Mouse (Mus musculus) embryonic fibroblast, embryonic 13.5 days (primary cell): ENCODE results near the gene Irf2bp2.

Experiments used
- CTCF ChIP-seq: IDR thresholded peaks from 2 replicates; pipeline ENCODE4 v1.5.1; 2011; ENCODE audit warnings: mild to moderate bottlenecking, control low read depth, low read length, moderate library complexity, borderline replicate concordance; ENCODE audit not compliant: insufficient read depth
- POLR2A ChIP-seq: IDR thresholded peaks from 2 replicates; pipeline ENCODE4 v1.6.1; 2011; ENCODE audit warnings: low read depth, mild to moderate bottlenecking, control low read depth, low read length, moderate library complexity

DNA sequence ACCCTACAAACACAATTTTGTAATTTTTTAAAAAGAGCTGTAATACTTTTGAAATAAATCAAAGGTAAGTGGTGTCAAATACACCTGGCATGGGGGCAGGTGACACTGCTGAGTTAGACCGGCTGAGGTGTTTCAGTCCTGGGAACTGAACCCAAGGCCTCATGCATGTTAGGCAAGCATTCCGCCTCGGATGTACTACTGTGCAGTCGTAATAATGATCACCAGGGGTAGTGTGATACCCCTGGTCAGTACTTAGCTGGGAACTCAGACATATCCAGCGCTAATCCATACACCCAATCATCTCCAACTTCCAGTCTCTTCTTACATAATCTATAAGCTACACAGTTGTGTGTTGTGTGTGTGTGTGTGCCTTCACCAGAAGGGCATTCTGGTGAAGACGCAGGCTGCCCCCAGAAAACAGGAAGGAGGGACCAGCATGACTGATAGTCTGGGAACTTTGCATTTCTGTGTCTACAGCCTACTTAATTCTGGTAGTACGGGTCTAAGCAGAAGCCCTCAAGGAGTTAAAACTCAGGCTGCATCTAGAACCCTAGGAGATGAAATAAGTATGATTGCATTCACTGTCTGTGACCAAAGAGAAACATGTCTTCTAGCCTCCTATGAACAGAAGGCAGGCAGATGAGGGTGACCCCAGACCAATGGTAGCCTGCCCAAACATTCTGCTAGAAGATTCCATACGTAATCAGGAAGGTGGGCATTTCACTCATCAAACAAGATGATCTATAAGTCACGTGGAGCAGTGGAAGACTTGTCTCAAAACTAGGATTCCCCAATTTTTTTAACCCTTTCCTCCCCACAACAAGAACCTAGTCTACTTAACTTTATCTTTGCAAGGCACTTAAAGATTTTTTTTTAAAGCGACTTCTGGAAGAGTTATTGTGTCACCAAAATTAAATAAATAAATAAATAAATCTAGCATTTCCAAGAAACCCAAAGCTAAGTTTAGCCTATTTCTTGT, 6.9 kb downstream of the Irf2bp2 start:
- TF ChIP-seq CTCF (no peak), POLR2A (no peak)
